ENCODE assay signal across 7 mouse cellular contexts in genomic region chr8:120046258-120047020, GRCm38 (mm10). TPM values are rescaled to one million over a fixed set of nuclear protein-coding genes. Genes with fewer than 3 reads are reported as not detected.
A peak's percentile ranks its signal among the peaks of the same experiment; 100 is the strongest.
DNase-seq lines count a peak whose midpoint lies in the region.

No protein-coding gene starts in this region.

- intact Hi-C loops in left cerebral cortex, postnatal 14 days (cut with DNase I) = no loop called here

- DNase-seq in adrenal gland, postnatal 25 days = peak; percentile 80
- peak; percentile 95 for DNase-seq in cerebellum, adult 9-11 months
- peak; percentile 85 for DNase-seq in gastrocnemius, postnatal 10 days
- DNase-seq in kidney, adult 18-20 months = peak; percentile 95
- DNase-seq in left cerebral cortex, postnatal 14 days (ENCODE audit: low spot score in 2 of 2) = peak; percentile 83 to 93
- peak; percentile 90 for DNase-seq in right cerebral cortex, adult 18-20 months
- DNase-seq in embryo, embryonic 9.5 days (ENCODE audit: extremely low spot score) = no peak

RNA-seq across cellular contexts. Expression of gene Crispld2, which starts 54.2 kb away (rescaled TPM):
- total RNA-seq in adrenal gland, postnatal 25 days (2021) = 5.1 and 6.9 TPM in 2 replicates
- total RNA-seq in gastrocnemius, postnatal 10 days (2021) = 1 to 10 TPM; 3.9 to 5.3 TPM
- 1 to 10 TPM; 1.8 to 2.3 TPM for total RNA-seq in left cerebral cortex, postnatal 14 days (2021)

RNA-seq across cellular contexts. Expression of gene Zdhhc7, which starts 54.8 kb away (rescaled TPM):
- total RNA-seq in adrenal gland, postnatal 25 days (2021) = 58.5 and 60.1 TPM in 2 replicates
- 10 to 100 TPM; 23.1 to 24.5 TPM for total RNA-seq in gastrocnemius, postnatal 10 days (2021)
- 10 to 100 TPM; 36.0 to 44.1 TPM for total RNA-seq in left cerebral cortex, postnatal 14 days (2021)
